Mouse (Mus musculus) olfactory bulb, adult 2 months (tissue): ENCODE measurements around the gene Tfe3.

Experiments
- CTCF ChIP-seq: fragments of 200-500 bp; IDR thresholded peaks from 2 replicates; pipeline ENCODE4 v1.5.1; 2012; ENCODE audit warnings: low read depth, mild to moderate bottlenecking, low read length, moderate library complexity; ENCODE audit not compliant: insufficient read depth
- POLR2A ChIP-seq: fragments of 200-500 bp; IDR thresholded peaks from 2 replicates; pipeline ENCODE4 v1.6.1; 2012; ENCODE audit warnings: mild to moderate bottlenecking, low read depth, low read length, moderate library complexity; ENCODE audit not compliant: insufficient read depth

- no peak for TF ChIP-seq CTCF
- TF ChIP-seq POLR2A, result peak; percentile 22; the same call in 1 of the 2 replicates
Observed at GRCm38 (mm10) chrX:7789542-7790136, 27.3 kb downstream of the Tfe3 start, which contains the start of gene Gripap1.
